Mouse (Mus musculus) gastrocnemius, postnatal 14 days (tissue): Measurements from ENCODE around the gene Large2. TPM values are rescaled to one million over a fixed set of nuclear protein-coding genes. Genes with fewer than 3 reads are reported as not detected.

Experiments
- DNase-seq: peaks from one replicate; pipeline ENCODE4 v3.0.0; 2021; ENCODE audit warnings: mixed read lengths
- intact Hi-C: fragments of 180-260 bp; cut with DNase I; formaldehyde crosslinking; loops from one replicate; pipeline ENCODE4 v1.15.1; 2025; ENCODE audit warnings: low total_unique reads
- microRNA-seq, 2 experiments: library from miRNA; unstranded; fragments of <30 nt; microRNA quantifications; one replicate each; pipeline ENCODE4 v1.2.0; 2021
- total RNA-seq, 2 experiments: library from RNA; stranded (reverse); gene quantifications; 2 replicates each; pipeline ENCODE4 v1.2.3; 2021

The Large2 gene
- total RNA-seq, 2 experiments from 2014 or later: 0.41 TPM; not detected in 1

DNA sequence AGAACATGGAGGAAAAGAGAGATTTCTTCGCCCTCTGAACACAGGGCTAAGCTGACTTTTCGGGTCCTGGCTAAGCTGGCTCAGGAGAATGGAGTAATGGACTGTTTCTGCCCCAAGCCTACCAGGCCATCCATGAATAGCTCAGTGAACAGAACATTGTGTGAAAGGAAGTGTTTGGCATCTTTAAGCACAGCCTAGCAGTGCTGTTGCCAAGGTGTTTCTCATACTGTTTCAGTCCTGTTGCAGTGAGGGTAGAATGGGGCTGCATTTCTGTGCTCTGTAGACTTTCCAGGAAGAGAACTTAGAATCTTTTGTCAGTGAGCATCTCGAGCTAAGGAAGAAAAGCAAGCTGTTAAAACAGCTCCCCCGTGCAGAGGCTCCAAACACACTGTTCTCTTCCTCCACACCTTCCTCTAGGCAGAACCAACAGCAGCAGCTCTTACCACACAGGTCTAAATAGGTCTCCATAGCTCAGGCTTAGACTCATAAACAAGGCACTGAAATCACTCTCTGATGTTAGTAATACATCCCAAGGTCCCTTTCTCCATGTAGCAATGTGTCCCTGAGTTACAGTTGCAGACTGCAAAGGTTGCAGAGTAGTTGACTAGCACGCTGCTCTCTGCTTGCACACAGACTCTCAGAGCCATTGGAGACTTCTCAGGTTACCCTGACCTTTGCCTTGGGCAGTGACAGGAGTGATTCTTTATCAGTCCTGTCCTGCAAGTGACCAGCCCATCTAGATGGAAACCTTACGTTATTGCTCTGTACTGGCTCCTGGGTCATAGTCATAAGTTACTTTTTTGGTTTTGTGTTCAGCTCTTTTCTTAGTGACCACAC is 24.9 kb downstream of the Large2 start:
- intact Hi-C loops: no loop called here
- DNase-seq: no peak

GRCm38 (mm10) chr2:92347191-92347590 is 27.5 kb downstream of the Large2 start:
- no peak for DNase-seq
- intact Hi-C loops: no loop called here

DNA sequence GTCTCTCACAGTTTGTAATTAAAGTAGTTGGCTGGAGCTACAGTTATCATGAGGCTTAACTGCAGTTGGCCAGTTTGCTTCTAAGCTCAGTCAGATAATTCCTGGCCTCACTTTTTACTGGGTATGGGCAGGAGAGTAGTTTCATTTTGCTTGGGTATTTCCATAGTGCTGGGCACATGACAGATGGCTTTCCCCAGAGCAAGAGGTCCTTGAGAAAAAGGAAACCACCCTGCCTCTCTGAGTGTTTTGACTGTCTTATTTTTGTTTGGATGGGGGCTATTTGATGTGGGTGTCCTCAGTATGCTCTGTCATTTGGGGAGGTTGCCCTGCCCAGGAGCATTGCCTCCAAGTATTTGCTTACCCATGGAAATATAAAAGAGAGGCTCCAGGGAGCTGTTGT is 32.3 kb downstream of the Large2 start:
- intact Hi-C loops: no loop called here
- DNase-seq: no peak

DNA sequence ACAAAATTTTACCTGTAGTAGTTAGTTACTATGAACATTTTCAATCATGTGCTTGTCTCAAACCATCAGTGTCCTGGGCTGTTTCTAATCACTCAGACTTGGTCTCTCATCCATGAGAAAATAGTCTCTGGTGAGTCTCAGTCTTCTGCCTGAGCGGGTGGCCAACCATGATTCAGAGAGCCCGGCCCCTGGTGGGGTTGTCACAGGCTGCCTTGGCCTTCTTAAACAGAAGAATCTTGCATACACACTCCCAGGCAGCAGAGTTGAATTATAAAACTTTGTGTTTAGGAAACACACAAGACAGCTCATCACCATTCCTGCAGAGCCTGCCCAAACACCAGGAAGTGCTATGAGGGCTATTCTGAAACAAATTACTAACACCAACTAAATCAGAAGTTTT is 42.8 kb downstream of the Large2 start:
- DNase-seq: no peak
- intact Hi-C loops: no loop called here

DNA sequence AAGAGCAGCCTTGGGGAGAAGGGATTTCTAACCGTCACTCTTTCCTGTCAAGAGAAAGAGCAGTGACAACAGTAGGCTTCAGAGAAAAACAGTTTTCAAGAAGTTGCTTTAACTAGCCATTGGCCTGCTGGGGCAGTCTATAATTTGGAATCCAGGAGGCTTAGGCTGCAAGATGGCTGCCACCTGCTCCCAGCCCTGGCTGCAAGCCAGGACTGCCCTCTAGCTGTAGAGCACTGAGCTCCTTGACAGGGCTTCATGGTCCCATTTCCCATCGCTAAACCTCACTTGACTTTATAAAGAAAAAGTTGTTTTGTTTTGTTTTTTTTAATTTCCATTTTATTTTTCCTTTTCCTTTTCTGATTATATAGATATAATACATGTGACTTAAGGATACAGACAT is 43.3 kb downstream of the Large2 start:
- intact Hi-C loops: no loop called here
- DNase-seq: peak; percentile 15

DNA sequence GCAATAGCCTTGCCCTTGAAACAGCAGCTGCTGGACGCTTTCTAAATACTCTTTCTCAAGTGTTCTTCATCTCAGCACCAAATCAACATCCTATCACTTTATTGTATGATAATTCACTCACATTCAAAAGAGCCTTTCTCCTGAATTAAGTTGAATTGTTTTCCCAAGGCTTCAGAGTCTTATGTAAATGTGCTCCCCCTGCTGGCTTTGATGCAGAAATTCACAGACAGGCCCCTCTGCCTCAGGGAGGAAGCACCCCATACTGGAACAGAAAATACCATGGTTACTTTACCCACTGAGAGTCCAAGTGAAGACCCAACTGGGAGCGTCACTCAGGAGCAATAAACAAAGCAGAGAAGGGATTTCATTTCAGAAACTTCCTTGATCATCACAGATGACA is 43.8 kb downstream of the Large2 start:
- peak; percentile 13 for DNase-seq
- intact Hi-C loops: no loop called here

- DNase-seq: no peak
- intact Hi-C loops: loop anchor here (10.0 kb wide), 1 partner anchor 333 kb away; no protein-coding TSS in a partner anchor
Observed at GRCm38 (mm10) chr2:92328206-92328605, 46.5 kb downstream of the Large2 start.

DNA sequence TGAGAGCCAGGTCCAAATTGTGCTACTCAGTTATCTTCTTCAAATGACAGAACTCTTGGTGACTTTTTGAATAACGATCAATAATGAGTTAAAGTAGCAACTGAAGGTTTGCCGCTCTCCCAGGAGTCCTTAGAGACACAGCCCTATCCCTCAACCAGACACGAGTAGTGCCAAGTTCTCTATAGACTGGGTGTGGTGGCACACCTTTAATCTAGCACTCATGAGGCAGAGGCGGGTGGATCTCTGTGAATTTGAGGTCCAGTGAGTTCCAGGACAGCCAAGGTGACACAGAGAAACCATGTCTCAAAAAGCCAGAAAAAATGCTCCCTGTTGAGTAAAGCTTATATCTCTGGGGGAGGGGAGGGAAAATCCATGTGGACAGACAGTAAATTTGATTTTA is 47.1 kb downstream of the Large2 start:
- no peak for DNase-seq
- intact Hi-C loops: loop anchor here (10.0 kb wide), 1 partner anchor 333 kb away; no protein-coding TSS in a partner anchor

- intact Hi-C loops: loop anchor here (10.0 kb wide), 1 partner anchor 331 kb away; no protein-coding TSS in a partner anchor
- DNase-seq: no peak
Observed at GRCm38 (mm10) chr2:92326221-92326620, 48.4 kb downstream of the Large2 start.

DNA sequence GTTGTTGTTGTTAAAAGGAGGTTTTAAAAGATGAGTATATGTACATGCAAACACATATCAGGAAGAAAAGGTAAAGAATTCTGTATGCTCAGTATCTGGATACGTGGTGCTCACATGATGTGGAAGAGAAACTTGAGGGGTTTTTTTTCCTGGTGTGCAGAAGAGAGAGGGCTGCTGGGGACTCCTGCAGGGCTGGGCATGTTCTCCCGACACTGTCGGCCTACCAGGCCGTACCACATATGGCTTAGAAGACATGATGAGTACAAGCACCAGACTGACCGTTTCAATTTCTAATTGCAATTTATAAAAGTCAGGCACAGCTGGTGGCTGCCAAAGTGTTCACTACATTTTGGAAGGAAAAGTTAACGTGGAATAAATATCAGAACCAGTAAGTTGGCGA is 49.0 kb downstream of the Large2 start:
- intact Hi-C loops: loop anchor here (10.0 kb wide), 1 partner anchor 331 kb away; no protein-coding TSS in a partner anchor
- no peak for DNase-seq

GRCm38 (mm10) chr2:92322669-92323068 is 52.0 kb downstream of the Large2 start:
- DNase-seq: peak; percentile 20

DNA sequence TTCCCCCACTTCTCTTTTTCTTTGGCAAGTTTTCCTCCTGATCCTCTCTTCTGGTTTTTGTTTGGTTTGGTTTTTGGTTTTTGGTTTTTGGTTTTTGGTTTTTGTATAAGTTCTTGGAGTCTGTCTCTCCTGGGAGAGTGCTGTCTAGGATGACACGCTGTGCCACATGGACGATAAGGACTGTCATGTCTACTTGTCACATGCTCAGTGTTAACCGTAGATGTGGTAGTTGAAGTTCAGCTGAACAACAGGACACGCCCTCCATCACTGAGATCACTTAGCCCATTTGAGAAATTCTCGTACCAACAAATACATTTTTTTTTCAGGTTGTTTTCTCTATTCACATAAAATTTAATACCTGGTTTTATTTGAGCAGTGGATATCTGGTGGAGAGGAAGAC is 57.4 kb downstream of the Large2 start:
- intact Hi-C loops: no loop called here
- no peak for DNase-seq

More at GRCm38 (mm10) chr2:92322669-92323068, 52.0 kb downstream of the Large2 start:
- intact Hi-C loops: loop anchor here (10.0 kb wide), 1 partner anchor 328 kb away; no protein-coding TSS in a partner anchor

DNA sequence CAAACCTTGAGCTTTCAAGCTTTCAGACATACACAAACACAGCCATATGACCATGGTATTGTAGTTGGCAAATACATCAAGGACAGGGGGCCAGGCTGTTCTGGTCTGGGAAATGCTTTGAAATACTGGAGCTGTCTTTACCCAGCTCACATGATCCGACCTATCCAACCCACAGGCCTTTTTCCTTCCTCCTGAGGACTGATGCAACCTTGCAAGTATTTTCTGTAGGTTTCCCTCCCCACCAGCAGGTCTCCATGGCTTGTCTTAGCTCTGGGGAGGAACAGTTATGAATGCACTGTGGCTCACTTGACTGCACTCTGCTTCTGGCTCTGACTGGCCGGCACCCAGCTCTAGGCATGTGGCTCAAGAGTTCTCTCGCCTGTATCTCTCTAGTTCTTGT is 58.0 kb downstream of the Large2 start:
- no peak for DNase-seq
- intact Hi-C loops: no loop called here

Small RNA genes within 50 kb of the gene (microRNA-seq; reads per million reads assigned to microRNA genes)
- gene Mir7000: 0 reads per million in 2 experiments

Other genes starting within 250 kb of the Large2 start
- gene Pex16, start 193 bp downstream of the Large2 start, total RNA-seq: 10 to 100 TPM; 17.2 to 22.1 TPM
- gene 1700029I15Rik, start 7.7 kb upstream of the Large2 start, total RNA-seq: under 1 TPM; 0.66 to 0.86 TPM
- gene Mapk8ip1, start 26.4 kb upstream of the Large2 start, total RNA-seq: 10 to 100 TPM; 13.6 to 24.3 TPM
- 10 to 100 TPM; 22.7 to 27.3 TPM for gene Cry2, start 59.2 kb upstream of the Large2 start, total RNA-seq
- 1 to 10 TPM; 4.4 to 6.4 TPM for gene Slc35c1, start 85.7 kb upstream of the Large2 start, total RNA-seq
- 1 to 10 TPM; 3.2 to 4.1 TPM for gene Chst1, start 224.8 kb upstream of the Large2 start, total RNA-seq